Mouse (Mus musculus): ENCODE measurements around the gene Pgm2. TPM values are rescaled to one million over a fixed set of nuclear protein-coding genes. Genes with fewer than 3 reads are reported as not detected.

The Pgm2 gene
- total RNA-seq, 2 experiments from 2014 or later = 8.3 to 10.0 TPM

- ATAC-seq (replicated peaks; ENCODE audit: low FRiP score, poor library complexity, severe bottlenecking) = no peak
These were observed 73.1 kb downstream of the Pgm2 start for GRCm38 (mm10) chr5:64165826-64166225.

GRCm38 (mm10) chr5:64168990-64169540 is 76.3 kb downstream of the Pgm2 start:
- no peak for ATAC-seq (replicated peaks; ENCODE audit: low FRiP score, poor library complexity, severe bottlenecking)

GRCm38 (mm10) chr5:64172884-64173283 is 80.1 kb downstream of the Pgm2 start:
- ATAC-seq (replicated peaks; ENCODE audit: low FRiP score, poor library complexity, severe bottlenecking) = no peak

GRCm38 (mm10) chr5:64173302-64173701 is 80.6 kb downstream of the Pgm2 start:
- ATAC-seq (replicated peaks; ENCODE audit: low FRiP score, poor library complexity, severe bottlenecking) = no peak

- ATAC-seq (replicated peaks; ENCODE audit: low FRiP score, poor library complexity, severe bottlenecking) = no peak
These were observed 81.7 kb downstream of the Pgm2 start for GRCm38 (mm10) chr5:64174429-64174935.

Other genes with a start within 250 kb of the Pgm2 start
- gene Rell1, start 124.1 kb upstream of the Pgm2 start, total RNA-seq (2015; ENCODE audit: low replicate concordance) = 7.1 and 36.1 TPM in 2 replicates
- 10.9 and 19.7 TPM in 2 replicates for gene Rell1, start 124.1 kb upstream of the Pgm2 start, total RNA-seq (2017; ENCODE audit: low replicate concordance)
- 7.3 and 10.4 TPM in 2 replicates for gene Tbc1d1, start 63.4 kb downstream of the Pgm2 start, total RNA-seq (2015; ENCODE audit: low replicate concordance)
- gene Tbc1d1, start 63.4 kb downstream of the Pgm2 start, total RNA-seq (2017; ENCODE audit: low replicate concordance) = 9.6 and 11.0 TPM in 2 replicates

All from erythroblast, adult 5-6 weeks (primary cell).